Mouse (Mus musculus) layer of hippocampus, postnatal 14 days (tissue): Measurements from ENCODE around the gene Krt35. TPM values are rescaled to one million over a fixed set of nuclear protein-coding genes. Genes with fewer than 3 reads are reported as not detected.

ENCODE experiments used
- DNase-seq, 2 experiments: peaks; one replicate each; pipeline ENCODE4 v3.0.0; 2021 to 2022; ENCODE audit warnings: low spot score in 2 of 2, mixed read lengths in 1 of 2
- total RNA-seq, 2 experiments: library from RNA; stranded (reverse); gene quantifications; 2 replicates each; pipeline ENCODE4 v1.2.3; 2021

Gene Krt35
- total RNA-seq, 2 experiments from 2014 or later = not detected

- DNase-seq = no peak
Measured at GRCm38 (mm10) chr11:100066236-100067010, 29.6 kb downstream of the Krt35 start.

- no peak for DNase-seq
Measured at GRCm38 (mm10) chr11:100058875-100059274, 37.2 kb downstream of the Krt35 start.

- DNase-seq = no peak
Measured at GRCm38 (mm10) chr11:100055686-100056655, 40.1 kb downstream of the Krt35 start.

GRCm38 (mm10) chr11:100050451-100050850 lies 45.6 kb downstream of the Krt35 start, which contains the start of gene Krt31:
Krt31 (minus strand) TSS chr11:100050551.
- no peak for DNase-seq

- no peak for DNase-seq
Measured at GRCm38 (mm10) chr11:100047193-100047592, 48.8 kb downstream of the Krt35 start.

GRCm38 (mm10) chr11:100046303-100046866 lies 49.7 kb downstream of the Krt35 start:
- DNase-seq = no peak

Other genes with a start within 250 kb of the Krt35 start
- gene Krtap4-16, start 244.6 kb downstream of the Krt35 start, total RNA-seq = not detected
- gene Gm11568, start 238.3 kb downstream of the Krt35 start, total RNA-seq = not detected
- gene Gm11559, start 231.8 kb downstream of the Krt35 start, total RNA-seq = not detected
- not detected for gene Krtap9-1, start 222.9 kb downstream of the Krt35 start, total RNA-seq
- gene Gm11567, start 217.1 kb downstream of the Krt35 start, total RNA-seq = not detected
- gene Krtap31-1, start 188.3 kb downstream of the Krt35 start, total RNA-seq = not detected
- not detected for gene Gm11565, start 181.5 kb downstream of the Krt35 start, total RNA-seq
- gene Krtap31-2, start 159.9 kb downstream of the Krt35 start, total RNA-seq = not detected
- not detected for gene Krtap9-5, start 147.8 kb downstream of the Krt35 start, total RNA-seq
- gene Krtap29-1, start 117.2 kb downstream of the Krt35 start, total RNA-seq = not detected
- not detected for gene Krtap16-1, start 109.6 kb downstream of the Krt35 start, total RNA-seq
- gene Krtap17-1, start 102.2 kb downstream of the Krt35 start, total RNA-seq = not detected
- not detected for gene Krt33a, start 80.0 kb downstream of the Krt35 start, total RNA-seq
- not detected for gene Krt33b, start 66.4 kb downstream of the Krt35 start, total RNA-seq
- not detected for gene Krt34, start 54.7 kb downstream of the Krt35 start, total RNA-seq
- gene Krt31, start 45.7 kb downstream of the Krt35 start, total RNA-seq = not detected
- not detected for gene Krt32, start 8.0 kb downstream of the Krt35 start, total RNA-seq
- not detected for gene Krt36, start 9.4 kb upstream of the Krt35 start, total RNA-seq
- gene Krt13, start 25.3 kb upstream of the Krt35 start, total RNA-seq = not detected
- gene Krt15, start 39.7 kb upstream of the Krt35 start, total RNA-seq = 1 to 10 TPM in 1 of 2 experiments, under 1 TPM in 1; 0.55 to 1.2 TPM
- gene Krt19, start 52.4 kb upstream of the Krt35 start, total RNA-seq = under 1 TPM; 0.48 to 0.81 TPM
- 1 to 10 TPM; 1.8 to 2.1 TPM for gene Krt9, start 97.0 kb upstream of the Krt35 start, total RNA-seq
- not detected for gene Krt14, start 111.3 kb upstream of the Krt35 start, total RNA-seq
- not detected for gene Krt16, start 152.7 kb upstream of the Krt35 start, total RNA-seq
- not detected for gene Krt17, start 164.8 kb upstream of the Krt35 start, total RNA-seq
- gene Krt42, start 173.6 kb upstream of the Krt35 start, total RNA-seq = not detected
- 100 to 1,000 TPM; 704 to 721 TPM for gene Eif1, start 223.6 kb upstream of the Krt35 start, total RNA-seq
- gene Gast, start 238.2 kb upstream of the Krt35 start, total RNA-seq = not detected